ENCODE assay signal across 30 mouse cellular contexts in genomic region chr14:34399301-34399700, GRCm38 (mm10). TPM values are rescaled to one million over a fixed set of nuclear protein-coding genes. Genes with fewer than 3 reads are reported as not detected.
"Had no signal": no experiment of that assay in that cellular context is flagged by ENCODE, and none has a peak within 500 bp of the region (broad histone marks: within the 10 kb centered on the region; RNA-seq: fewer than 3 reads in every experiment).

No protein-coding gene starts in this region.

- H3K27me3 ChIP-seq: heart, embryonic 12.5 days; hindbrain, embryonic 12.5 days; intestine, embryonic 15.5 days; limb, embryonic 13.5 days; limb, embryonic 15.5 days; liver, embryonic 12.5 days had no signal

- H3K4me3 ChIP-seq: gastrocnemius, adult 2 months; heart, embryonic 12.5 days; hindbrain, embryonic 10.5 days; hindbrain, embryonic 12.5 days; intestine, embryonic 15.5 days; limb, embryonic 13.5 days; limb, embryonic 15.5 days; liver, embryonic 12.5 days had no signal

- ATAC-seq: hindbrain, embryonic 16.5 days; inflammation-experienced regulatory T-cells, adult 6 months; intestine, postnatal 0 days; liver, embryonic 12.5 days had no signal

- H3K9me3 ChIP-seq: heart, embryonic 12.5 days; hindbrain, embryonic 10.5 days; hindbrain, embryonic 12.5 days; intestine, embryonic 15.5 days; limb, embryonic 13.5 days; limb, embryonic 15.5 days; liver, embryonic 12.5 days had no signal

- DNase-seq: gastrocnemius, adult 2 months; gastrocnemius, postnatal 10 days; gastrocnemius, postnatal 25 days; heart, postnatal 10 days; heart, postnatal 4 days; kidney, adult 18-20 months; kidney, adult 8-10 months; kidney, postnatal 10 days; kidney, postnatal 25 days; layer of hippocampus, adult 9-11 months; layer of hippocampus, postnatal 36 days; left cerebral cortex, postnatal 4 days had no signal

- H3K4me1 ChIP-seq: heart, embryonic 12.5 days; hindbrain, embryonic 10.5 days; hindbrain, embryonic 12.5 days; intestine, embryonic 15.5 days; limb, embryonic 13.5 days; limb, embryonic 15.5 days; liver, embryonic 12.5 days had no signal

- H3K9ac ChIP-seq: heart, embryonic 12.5 days; hindbrain, embryonic 12.5 days; hindbrain, embryonic 14.5 days; intestine, embryonic 15.5 days; limb, embryonic 13.5 days; limb, embryonic 15.5 days; liver, embryonic 12.5 days; liver, embryonic 14.5 days had no signal

- H3K4me2 ChIP-seq: heart, embryonic 12.5 days; hindbrain, embryonic 12.5 days; hindbrain, embryonic 14.5 days; intestine, embryonic 15.5 days; limb, embryonic 13.5 days; limb, embryonic 15.5 days; liver, embryonic 12.5 days had no signal

- H3K27ac ChIP-seq: gastrocnemius, adult 2 months; hindbrain, embryonic 10.5 days; hindbrain, embryonic 12.5 days; hindbrain, embryonic 14.5 days; intestine, embryonic 15.5 days; limb, embryonic 13.5 days; limb, embryonic 15.5 days; liver, embryonic 12.5 days; liver, embryonic 14.5 days had no signal

RNA-seq across cellular contexts. Expression of gene Sncg, which starts 24.7 kb away (rescaled TPM):
- polyA plus RNA-seq: inflammation-experienced regulatory T-cells, adult 6 months had no signal

RNA-seq across cellular contexts. Expression of gene Fam25c, which starts 44.1 kb away (rescaled TPM):
- polyA plus RNA-seq: frontal cortex, adult 2 months; heart, embryonic 12.5 days; heart, embryonic 14.5 days; heart, embryonic 16.5 days; hindbrain, embryonic 10.5 days; hindbrain, embryonic 12.5 days; hindbrain, embryonic 14.5 days; hindbrain, embryonic 16.5 days; inflammation-experienced regulatory T-cells, adult 6 months; intestine, embryonic 15.5 days; intestine, postnatal 0 days; kidney, embryonic 14.5 days; large intestine, adult 2 months; limb, embryonic 11.5 days; liver, embryonic 12.5 days had no signal
